Mouse (Mus musculus) common myeloid progenitor, adult 5-6 weeks (primary cell): ENCODE data around the gene Pkhd1. TPM values are rescaled to one million over a fixed set of nuclear protein-coding genes. Genes with fewer than 3 reads are reported as not detected.
"Not testable (repeated sequence)": the region's sequence is repeated elsewhere in the genome, so short reads cannot be mapped to it uniquely, and the experiment has no call there.

ENCODE experiments used
- ATAC-seq: replicated peaks from 2 replicates; pipeline ENCODE4 v1.8.0; 2016; ENCODE audit warnings: low read depth, mild to moderate bottlenecking, moderate TSS enrichment, inconsistent platforms; ENCODE audit not compliant: poor library complexity, severe bottlenecking
- total RNA-seq: library from RNA; stranded (forward); fragments of 200-1000, 187-1606 nt; gene quantifications from 2 replicates; pipeline ENCODE4 v1.2.3, GENCODE M21; 2017

Pkhd1 gene
- total RNA-seq, 1 experiment from 2014 or later, result not detected

DNA sequence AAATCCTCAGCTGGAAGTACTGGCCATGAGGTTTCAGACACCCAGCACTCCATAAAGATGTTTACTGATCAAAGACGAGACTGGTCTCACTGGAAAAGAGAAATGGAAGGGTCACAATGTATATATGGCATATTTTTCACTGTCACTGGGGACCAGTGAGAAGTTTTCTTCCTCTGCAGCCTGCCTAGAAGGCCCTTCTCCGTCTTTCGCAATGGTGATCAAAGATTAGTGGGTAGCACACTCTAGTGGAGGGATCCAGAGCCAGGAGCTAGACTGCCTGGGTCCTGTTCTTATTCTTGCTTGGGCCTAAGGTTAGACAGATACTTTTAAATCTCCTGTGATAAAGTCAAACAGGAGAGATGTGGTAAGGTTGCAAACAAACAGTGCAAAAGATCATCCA lies 311.7 kb downstream of the Pkhd1 start:
- no peak for ATAC-seq

- no peak for ATAC-seq
Observed at GRCm38 (mm10) chr1:20302943-20303578, 314.8 kb downstream of the Pkhd1 start.

- ATAC-seq, result no peak
Observed at GRCm38 (mm10) chr1:20302187-20302942, 315.5 kb downstream of the Pkhd1 start.

DNA sequence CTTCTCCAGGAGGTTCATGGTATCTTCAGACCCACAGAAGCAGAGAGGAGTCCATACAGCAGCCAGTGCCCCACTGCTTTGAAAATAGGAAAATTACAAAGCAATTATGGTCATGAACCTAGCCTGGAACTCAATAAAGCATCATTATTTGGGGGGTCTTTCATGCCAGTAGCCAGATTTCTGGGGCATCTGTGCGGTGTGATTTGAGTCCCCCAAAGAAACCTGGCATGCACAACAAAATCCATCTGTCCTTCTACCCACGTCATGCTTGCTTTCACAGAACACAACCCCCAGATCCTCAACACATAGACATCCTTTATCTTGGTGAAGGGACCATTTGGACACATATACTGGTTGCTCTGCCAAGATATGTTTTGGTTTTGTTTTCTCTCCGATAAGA lies 316.2 kb downstream of the Pkhd1 start:
- ATAC-seq, result no peak

DNA sequence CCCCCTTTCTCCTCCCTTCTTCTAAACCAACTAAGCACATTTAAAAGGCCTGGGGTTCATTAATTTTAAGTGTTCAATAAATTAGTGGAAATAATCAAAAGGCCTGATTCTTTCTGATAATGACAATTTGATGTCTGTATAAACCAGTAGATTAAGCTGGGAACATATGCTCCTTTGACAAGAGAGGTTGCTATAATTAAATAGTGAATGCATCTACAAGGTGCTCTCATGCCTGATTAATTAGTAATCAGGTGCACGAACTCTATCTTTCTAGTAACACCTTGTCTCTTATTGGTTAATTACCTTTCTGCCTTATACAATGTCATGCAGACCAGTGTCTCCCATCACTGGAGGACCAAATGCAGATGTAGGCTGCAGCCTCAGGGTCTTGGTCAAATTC lies 329.2 kb downstream of the Pkhd1 start:
- no peak for ATAC-seq

DNA sequence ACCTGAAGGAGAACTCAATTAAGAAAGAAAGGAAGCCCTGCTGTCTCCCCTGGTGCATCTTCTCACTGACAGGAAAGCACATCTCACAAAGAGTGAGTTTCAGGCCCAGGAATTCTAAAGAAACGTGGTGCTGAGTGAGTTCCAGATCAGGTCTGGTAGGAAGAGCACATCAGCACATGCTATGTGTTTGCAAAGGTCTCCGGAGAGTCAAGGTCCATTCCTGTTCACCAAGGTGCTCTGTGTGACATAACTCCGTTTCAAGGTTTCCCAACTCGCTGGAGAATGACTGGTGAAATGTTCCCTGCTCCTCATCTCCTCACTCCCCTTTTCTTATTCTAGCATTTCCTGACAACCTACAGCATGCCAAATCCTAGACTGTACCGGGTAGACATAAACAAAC lies 357.5 kb downstream of the Pkhd1 start:
- no peak for ATAC-seq

DNA sequence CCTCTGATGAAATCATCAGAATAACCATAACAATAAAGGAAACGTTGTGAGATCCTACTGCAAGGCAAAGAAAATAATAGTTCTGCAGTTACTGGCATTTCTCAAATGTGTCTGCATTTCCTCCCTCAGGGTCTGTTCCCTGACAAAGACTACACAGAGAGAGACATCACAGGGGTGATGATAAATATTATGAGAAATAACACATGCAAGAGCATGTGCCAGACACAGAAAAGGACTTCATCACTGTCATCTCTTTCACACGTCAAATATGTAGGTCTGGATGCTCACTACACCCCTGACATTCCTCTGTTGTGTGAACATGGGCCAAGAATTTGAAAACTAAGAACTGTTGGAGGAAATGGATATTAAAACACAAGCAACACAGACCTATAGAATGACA lies 369.7 kb downstream of the Pkhd1 start:
- no peak for ATAC-seq

GRCm38 (mm10) chr1:20216681-20217080 lies 401.2 kb downstream of the Pkhd1 start:
- no peak for ATAC-seq

DNA sequence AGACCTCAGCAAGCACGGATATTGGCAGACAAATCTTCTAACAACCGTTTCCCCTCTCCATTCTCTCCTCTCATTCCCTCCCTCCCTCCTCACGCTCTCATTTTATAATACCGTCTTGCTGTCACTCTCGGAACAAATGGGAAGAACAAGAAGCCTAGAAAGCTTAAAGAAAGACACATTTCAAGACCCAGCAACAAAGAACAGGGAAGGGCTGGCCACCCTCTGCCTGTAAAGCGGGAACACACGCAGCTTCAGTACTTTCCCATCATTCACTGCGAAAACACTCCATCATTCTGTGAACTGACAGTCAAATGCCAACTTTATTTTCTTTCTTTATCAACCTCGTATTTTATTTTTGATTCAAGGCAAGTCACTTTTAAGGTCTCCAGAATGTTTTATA lies 427.4 kb downstream of the Pkhd1 start:
- ATAC-seq, result no peak

- ATAC-seq, result no peak
Observed at GRCm38 (mm10) chr1:20180157-20180556, 437.7 kb downstream of the Pkhd1 start.

DNA sequence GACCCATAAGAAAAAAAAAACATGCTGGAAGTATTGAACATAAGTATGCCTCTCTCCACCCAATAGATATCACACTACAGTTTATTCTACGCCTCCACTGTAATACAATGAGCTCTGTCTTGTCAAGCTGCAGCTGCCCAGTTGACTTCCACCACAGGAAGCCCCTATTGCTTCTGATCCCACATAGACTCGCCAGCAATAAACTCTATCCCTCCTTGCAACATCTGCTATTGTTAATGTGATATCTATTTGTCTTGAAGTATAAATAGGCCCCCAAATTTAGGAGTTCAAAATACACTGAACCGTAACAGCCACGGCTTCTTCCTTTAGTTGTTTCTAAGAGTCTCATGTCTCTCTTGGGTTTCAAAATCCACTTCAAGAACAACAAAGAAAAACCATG lies 446.7 kb downstream of the Pkhd1 start:
- ATAC-seq, result no peak

DNA sequence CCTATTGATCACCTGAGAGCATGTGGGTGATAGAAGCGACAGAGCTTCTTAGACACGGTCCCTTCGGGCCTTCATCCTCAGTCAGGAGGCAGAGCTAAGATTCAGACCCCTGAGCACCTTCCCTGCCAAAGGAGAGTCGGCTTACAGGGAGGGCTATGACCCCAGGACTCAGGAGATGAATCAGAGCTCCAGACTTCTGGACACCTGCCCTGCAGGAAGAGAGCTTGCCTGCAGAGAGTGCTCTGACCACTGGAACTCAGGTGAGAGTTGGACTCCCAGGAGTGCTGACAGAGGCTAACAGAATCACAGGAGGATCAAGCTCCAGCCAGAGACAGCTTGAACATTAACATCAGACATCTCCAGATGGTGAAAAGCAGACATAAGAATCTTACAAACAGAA lies 467.2 kb downstream of the Pkhd1 start:
- ATAC-seq, result not testable (repeated sequence)

GRCm38 (mm10) chr1:20150016-20150415 lies 467.8 kb downstream of the Pkhd1 start:
- no peak for ATAC-seq

GRCm38 (mm10) chr1:20136205-20136604 lies 481.7 kb downstream of the Pkhd1 start:
- no peak for ATAC-seq

- no peak for ATAC-seq
Observed at GRCm38 (mm10) chr1:20135065-20135618, 482.7 kb downstream of the Pkhd1 start.

DNA sequence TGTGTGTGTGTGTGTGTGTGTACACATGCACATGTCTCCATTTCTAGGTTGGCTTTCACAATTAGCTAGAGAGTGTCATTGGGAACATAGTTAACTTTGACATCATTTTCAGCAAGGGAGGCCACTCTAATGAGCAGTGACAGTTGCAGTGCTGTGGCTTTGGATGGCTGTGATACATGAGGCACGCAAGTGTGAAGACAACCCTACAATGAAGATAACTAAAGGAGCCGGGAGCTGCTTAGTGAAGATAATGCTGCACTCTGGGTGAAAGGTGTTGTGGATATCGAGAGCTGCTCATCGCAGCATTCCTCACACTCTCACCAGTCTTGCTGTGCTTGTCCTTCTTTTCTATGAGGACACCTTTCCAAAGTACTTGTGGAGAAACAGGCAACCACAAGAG lies 484.2 kb downstream of the Pkhd1 start:
- no peak for ATAC-seq

- no peak for ATAC-seq
Observed at GRCm38 (mm10) chr1:20131786-20132596, 485.9 kb downstream of the Pkhd1 start.

DNA sequence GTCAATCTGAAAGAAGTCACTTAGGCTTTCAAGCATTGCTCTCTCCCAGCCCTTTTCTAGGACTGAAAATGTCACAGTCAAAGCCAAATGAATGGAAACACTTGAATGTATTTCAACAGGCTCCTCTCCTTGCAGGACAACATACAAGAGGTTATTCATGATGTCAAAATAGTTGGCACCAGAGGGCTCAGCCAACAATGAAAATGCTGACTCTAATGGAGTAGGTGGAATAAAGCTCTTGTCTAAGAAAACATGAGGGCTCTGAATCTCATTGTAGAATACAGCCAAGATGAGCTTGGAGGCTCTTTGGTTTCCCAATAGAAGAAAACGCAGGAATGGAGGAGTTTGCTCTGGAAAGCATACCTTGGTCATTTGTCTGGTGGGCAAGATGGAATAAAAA lies 500.5 kb downstream of the Pkhd1 start:
- no peak for ATAC-seq

GRCm38 (mm10) chr1:20069733-20070132 lies 548.1 kb downstream of the Pkhd1 start:
- no peak for ATAC-seq

DNA sequence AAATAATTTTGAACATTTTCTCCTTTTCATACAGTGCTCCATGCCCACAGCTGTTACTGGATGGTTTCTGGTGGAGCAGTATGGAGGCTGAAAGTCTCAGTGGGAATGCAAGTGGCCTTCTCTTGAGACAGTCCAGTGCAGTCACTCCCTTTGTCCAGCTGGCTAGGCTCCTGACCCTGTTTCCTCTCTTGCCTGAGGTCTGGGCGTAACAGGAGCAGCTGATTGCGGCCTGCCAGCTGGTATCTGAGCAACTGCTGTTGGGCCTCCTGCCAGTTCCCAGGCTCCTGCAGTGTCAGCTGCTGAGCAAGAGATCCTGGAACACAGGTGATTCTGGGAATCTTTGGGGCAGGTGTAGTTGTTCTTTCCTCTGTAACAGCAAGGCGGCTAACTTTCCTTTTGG lies 559.6 kb downstream of the Pkhd1 start:
- no peak for ATAC-seq

GRCm38 (mm10) chr1:20039389-20039788 lies 578.5 kb downstream of the Pkhd1 start:
- no peak for ATAC-seq
